Mouse (Mus musculus): Measurements from ENCODE around the gene Anks1. TPM values are rescaled to one million over a fixed set of nuclear protein-coding genes. Genes with fewer than 3 reads are reported as not detected.
"Not testable (repeated sequence)": the region's sequence is repeated elsewhere in the genome, so short reads cannot be mapped to it uniquely, and the experiment has no call there.

The Anks1 gene
- polyA plus RNA-seq, 1 experiment from 2014 or later = 91.5 TPM

DNA sequence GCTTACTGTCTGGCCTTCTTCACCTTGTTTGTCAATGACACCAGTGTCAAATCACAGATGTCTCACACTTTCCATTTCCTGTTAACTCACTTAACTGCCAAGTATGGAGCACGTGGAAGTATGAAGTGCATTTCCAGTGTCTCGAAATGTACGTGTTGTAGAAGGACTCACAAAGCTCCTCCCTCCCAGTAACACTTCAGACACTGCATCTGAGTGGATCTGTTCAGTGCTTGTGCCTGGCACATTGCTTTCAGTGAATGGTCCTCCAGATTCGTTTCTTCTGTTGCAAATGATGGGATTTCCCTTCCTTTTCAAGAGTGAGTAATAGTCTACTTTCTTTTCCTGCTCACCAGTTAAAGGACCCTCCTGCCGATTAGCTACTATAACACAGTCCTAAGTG lies 61.2 kb downstream of the Anks1 start:
- H3K9me3 ChIP-seq (replicated peaks) = no peaks in the 10 kb centered on the region
- 85% methylated on average over 5 of the region's 5 CpGs for WGBS
- H3K27me3 ChIP-seq = no peaks in the 10 kb centered on the region
- H3K36me3 ChIP-seq = peaks cover 6% of the 10 kb centered on the region; the same call in 1 of the 2 replicates
- no peak overlapping the region for H3K4me3 ChIP-seq
- H3K4me2 ChIP-seq (replicated peaks) = no peak overlapping the region
- no peak overlapping the region for H3K9ac ChIP-seq
- ATAC-seq (ENCODE audit: low FRiP score) = no peak
- no peak overlapping the region for H3K27ac ChIP-seq
- peaks cover 11% of the 10 kb centered on the region; the same call in 1 of the 2 replicates for H3K4me1 ChIP-seq

DNA sequence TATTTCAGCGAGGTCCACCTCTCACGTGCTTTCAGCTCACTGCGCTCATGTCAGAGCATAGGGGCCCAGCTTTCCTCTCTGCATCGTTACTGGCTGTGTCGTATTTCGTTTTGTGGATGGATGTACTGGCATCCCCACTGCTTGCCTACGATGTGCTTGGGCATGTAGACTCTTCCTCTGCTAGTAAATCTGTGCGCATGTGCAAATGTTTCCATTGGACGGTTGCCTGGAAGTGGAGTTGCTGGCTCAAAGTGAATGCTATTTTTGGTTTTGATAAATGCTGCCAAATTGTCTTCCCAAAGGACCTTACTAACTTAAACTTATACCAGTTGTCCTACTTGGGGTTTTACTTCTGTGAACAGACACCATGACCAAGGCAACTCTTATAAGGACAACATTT lies 62.4 kb downstream of the Anks1 start:
- no peak overlapping the region for H3K9ac ChIP-seq
- WGBS = 91% methylated on average over 9 of the region's 9 CpGs
- no peak for ATAC-seq (ENCODE audit: low FRiP score)
- H3K4me1 ChIP-seq = 0 out of 2 replicates have a peak, but pooled peaks cover 4% of the 10 kb centered on the region
- H3K36me3 ChIP-seq = peaks cover 17% of the 10 kb centered on the region
- H3K4me2 ChIP-seq (replicated peaks) = no peak overlapping the region
- no peaks in the 10 kb centered on the region for H3K27me3 ChIP-seq
- no peak overlapping the region for H3K4me3 ChIP-seq
- no peaks in the 10 kb centered on the region for H3K9me3 ChIP-seq (replicated peaks)
- no peak overlapping the region for H3K27ac ChIP-seq

DNA sequence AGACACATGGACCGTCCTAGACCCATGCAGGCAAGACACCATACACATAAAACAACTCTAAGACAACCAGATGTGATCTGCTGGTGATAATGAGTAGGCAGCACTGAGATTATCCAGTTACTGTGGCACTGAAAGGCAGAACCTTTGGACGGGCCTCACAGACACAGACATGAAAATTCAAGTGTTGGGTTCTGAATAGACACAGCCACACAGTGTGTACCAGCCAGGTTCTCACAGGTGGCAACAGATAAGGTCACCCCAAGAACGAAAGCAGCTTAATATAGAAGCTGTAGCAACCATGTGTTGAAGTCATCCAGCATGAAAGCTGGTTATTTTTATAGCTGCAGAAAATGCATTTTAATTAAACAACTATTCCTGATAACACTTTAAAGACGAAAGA lies 64.2 kb downstream of the Anks1 start:
- Histone ChIP-seq H3K9ac (no peak overlapping the region), H3K27me3 (no peaks in the 10 kb centered on the region), H3K36me3 (peaks cover 34% of the 10 kb centered on the region), H3K9me3 (replicated peaks) (no peaks in the 10 kb centered on the region), H3K4me2 (replicated peaks) (no peak overlapping the region), H3K4me3 (no peak overlapping the region), H3K4me1 (no peaks in the 10 kb centered on the region), H3K27ac (no peak overlapping the region)
- 90% methylated on average over 4 of the region's 4 CpGs for WGBS
- ATAC-seq (ENCODE audit: low FRiP score) = no peak

DNA sequence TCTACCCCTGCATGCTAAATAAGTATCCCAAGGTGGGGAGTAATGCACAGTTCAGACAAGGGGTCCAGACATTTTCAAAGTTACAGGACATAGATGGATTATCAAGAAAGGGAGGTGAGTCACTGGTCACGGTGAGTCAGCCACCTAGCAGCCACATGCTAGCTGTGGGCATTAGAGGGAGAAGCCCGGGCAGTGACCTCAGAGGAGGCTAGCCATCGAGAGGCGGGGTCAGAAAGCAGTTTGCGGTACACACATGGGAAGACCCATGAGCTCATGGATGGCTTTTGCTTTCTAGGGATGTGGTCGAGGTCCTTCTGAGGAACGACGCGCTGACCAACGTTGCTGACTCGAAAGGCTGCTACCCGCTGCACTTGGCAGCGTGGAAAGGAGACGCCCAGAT lies 67.2 kb downstream of the Anks1 start:
- ATAC-seq (ENCODE audit: low FRiP score) = no peak
- H3K27me3 ChIP-seq = no peaks in the 10 kb centered on the region
- H3K4me2 ChIP-seq (replicated peaks) = no peak overlapping the region
- H3K9me3 ChIP-seq (replicated peaks) = no peaks in the 10 kb centered on the region
- 97% methylated on average over 14 of the region's 14 CpGs for WGBS
- no peak overlapping the region for H3K4me3 ChIP-seq
- H3K27ac ChIP-seq = no peak overlapping the region
- H3K36me3 ChIP-seq = peaks cover 39% of the 10 kb centered on the region
- H3K9ac ChIP-seq = no peak overlapping the region
- H3K4me1 ChIP-seq = no peaks in the 10 kb centered on the region

DNA sequence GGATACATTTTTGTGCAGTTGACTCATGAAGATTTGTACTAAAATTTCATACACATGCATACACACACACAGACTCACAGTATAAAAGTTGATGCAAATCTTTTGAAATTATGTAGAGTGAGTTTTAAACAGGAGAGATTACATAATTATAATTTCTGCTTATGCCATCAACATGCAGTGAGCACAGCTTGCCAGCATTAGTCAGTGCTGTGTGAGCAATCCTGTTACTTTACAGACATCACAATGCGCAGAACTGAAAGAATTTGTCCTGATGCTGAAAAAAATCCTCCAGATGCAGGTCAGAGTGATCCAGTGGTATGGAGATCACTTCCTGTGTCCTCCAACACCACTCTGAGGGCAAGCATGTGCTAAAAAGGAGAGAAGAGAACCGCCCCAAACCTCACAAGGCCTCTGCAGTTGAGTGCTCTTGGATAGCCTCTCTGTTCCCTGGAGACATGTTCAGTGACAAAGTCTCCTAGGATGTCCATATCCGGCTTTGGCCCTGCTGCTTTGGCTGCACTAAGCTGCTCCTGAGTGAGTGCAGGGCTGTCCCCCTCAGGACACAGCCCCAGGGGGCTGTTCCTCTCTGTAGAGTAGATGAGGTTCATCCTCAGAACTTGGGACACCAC lies 68.0 kb downstream of the Anks1 start:
- ATAC-seq (ENCODE audit: low FRiP score) = no peak
- Histone ChIP-seq H3K27ac (no peak overlapping the region), H3K4me3 (no peak overlapping the region), H3K27me3 (no peaks in the 10 kb centered on the region), H3K36me3 (peaks cover 39% of the 10 kb centered on the region), H3K9me3 (replicated peaks) (no peaks in the 10 kb centered on the region), H3K4me2 (replicated peaks) (no peak overlapping the region), H3K9ac (no peak overlapping the region), H3K4me1 (no peaks in the 10 kb centered on the region)
- WGBS = 90% methylated on average over 3 of the region's 3 CpGs

DNA sequence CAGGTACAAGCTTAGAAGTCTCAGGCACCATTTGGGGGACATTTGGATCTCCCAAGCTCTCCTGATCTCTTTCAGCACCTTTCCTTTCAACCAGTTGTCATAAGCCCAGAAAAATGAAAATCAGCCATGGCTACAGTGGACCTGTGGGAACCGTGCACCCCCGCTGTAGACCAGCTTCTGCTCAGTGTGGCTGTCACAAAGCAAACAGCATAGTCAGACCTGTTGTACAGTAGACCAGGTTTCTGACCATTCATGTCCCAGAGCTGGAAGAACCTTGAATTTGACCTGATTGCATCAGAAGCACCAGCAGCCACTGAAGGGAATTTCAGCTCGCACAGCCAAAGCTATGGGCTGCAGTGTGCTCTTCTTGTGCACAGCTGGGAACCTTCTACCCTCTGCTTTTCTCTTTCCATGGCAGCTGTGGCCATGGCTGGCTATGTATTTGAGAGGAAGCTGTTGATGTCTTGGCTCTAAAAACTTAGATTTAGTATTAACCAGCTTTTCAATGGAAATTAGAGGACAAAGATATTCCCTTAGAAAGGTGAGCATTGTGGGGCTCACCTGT lies 71.4 kb downstream of the Anks1 start:
- H3K9me3 ChIP-seq (replicated peaks) = no peaks in the 10 kb centered on the region
- no peak for ATAC-seq (ENCODE audit: low FRiP score)
- 96% methylated on average over 3 of the region's 3 CpGs for WGBS

DNA sequence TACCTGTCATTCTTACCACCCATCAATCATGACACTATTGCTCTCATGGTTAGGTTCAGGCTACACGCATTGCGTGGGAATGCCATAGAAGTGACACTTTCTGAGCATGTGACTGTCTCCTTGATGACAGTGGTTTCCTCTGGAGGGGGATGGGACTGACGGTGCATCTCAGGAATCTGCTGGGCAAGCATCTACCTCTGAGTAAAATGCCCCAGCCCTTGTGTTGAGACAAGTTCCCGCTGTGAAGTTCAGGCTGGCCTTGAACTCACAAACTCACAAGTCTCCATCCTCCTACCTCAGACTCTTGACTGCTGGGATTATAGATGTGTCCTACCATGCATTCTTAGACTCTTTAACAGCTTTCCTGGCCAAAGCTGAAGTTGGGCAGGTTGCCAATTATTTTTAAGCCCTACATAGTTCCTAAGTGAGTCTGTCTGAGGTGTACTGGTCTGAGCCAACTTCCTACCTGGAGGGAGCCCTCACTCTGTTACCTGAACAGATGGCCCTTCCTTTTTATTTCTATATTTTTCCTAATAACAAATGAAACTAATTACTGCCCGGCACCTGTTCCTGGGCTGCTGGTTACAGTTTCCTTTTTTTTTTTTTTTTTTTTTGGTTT lies 72.5 kb downstream of the Anks1 start:
- peaks cover 39% of the 10 kb centered on the region for H3K36me3 ChIP-seq
- WGBS = 90% methylated on average over 5 of the region's 5 CpGs

More for the DNA sequence above, 71.4 kb downstream of the Anks1 start:
- Histone ChIP-seq H3K27ac (no peak overlapping the region), H3K4me1 (no peaks in the 10 kb centered on the region), H3K27me3 (no peaks in the 10 kb centered on the region), H3K4me2 (replicated peaks) (no peak overlapping the region), H3K36me3 (peaks cover 38% of the 10 kb centered on the region), H3K9ac (no peak overlapping the region), H3K4me3 (no peak overlapping the region)

DNA sequence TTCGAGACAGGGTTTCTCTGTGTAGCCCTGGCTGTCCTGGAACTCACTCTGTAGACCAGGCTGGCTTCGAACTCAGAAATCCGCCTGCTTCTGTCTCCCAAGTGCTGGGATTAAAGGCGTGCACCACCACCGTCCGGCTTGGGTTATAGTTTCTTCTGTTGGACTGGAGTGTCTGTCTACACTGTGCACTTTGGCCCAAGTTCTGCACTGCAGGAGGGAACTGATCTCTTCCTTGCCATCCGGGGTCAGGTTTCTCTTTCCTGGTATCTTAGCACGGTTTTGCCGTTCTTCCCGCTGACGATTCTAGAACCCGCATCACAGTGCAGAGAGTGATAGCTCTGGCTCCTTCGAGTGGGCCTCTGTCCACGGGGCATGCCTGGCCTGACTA lies 73.0 kb downstream of the Anks1 start:
- H3K4me1 ChIP-seq; H3K27me3 ChIP-seq; H3K4me2 ChIP-seq (replicated peaks); H3K27ac ChIP-seq; ATAC-seq (ENCODE audit: low FRiP score); H3K9me3 ChIP-seq (replicated peaks); H3K4me3 ChIP-seq; H3K9ac ChIP-seq: not testable (repeated sequence)
- 82% methylated on average over 14 of the region's 14 CpGs for WGBS
- peaks cover 39% of the 10 kb centered on the region for H3K36me3 ChIP-seq

More for the DNA sequence above, 72.5 kb downstream of the Anks1 start:
- Histone ChIP-seq H3K4me3 (no peak overlapping the region), H3K27ac (no peak overlapping the region), H3K27me3 (no peaks in the 10 kb centered on the region), H3K4me2 (replicated peaks) (no peak overlapping the region), H3K4me1 (no peaks in the 10 kb centered on the region), H3K9me3 (replicated peaks) (no peaks in the 10 kb centered on the region), H3K9ac (no peak overlapping the region)
- ATAC-seq (ENCODE audit: low FRiP score) = no peak

DNA sequence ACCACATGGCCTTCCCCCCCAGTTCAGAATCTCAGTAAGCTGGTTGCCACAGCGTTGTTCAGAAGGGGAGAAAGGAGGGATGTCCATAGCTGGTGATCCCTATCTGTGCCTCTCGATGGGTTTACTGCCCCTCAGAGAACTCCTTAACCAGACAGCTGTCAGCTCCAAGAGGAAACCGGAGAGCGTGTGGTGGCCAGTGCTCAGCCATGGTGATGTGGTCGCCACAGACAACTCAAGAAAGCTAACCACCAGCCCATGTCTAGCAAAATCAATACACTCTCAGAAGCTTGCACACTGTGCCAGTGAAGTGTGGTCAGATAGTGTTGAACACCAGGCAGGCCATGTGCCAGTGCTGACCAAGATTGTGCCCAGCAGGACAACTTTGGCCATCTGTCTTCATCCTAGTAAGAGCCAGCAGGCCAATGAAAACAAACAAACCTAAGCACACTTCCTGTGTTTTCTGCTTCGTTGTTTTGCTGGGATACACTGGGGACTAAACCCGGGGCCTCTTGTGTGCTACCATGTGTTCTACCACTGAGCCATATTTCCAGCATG lies 73.7 kb downstream of the Anks1 start:
- Histone ChIP-seq H3K36me3 (peaks cover 39% of the 10 kb centered on the region), H3K9ac (no peak overlapping the region), H3K4me1 (no peaks in the 10 kb centered on the region), H3K9me3 (replicated peaks) (no peaks in the 10 kb centered on the region), H3K27me3 (no peaks in the 10 kb centered on the region), H3K4me2 (replicated peaks) (no peak overlapping the region), H3K4me3 (no peak overlapping the region), H3K27ac (no peak overlapping the region)
- WGBS = 80% methylated on average over 7 of the region's 7 CpGs
- no peak for ATAC-seq (ENCODE audit: low FRiP score)

DNA sequence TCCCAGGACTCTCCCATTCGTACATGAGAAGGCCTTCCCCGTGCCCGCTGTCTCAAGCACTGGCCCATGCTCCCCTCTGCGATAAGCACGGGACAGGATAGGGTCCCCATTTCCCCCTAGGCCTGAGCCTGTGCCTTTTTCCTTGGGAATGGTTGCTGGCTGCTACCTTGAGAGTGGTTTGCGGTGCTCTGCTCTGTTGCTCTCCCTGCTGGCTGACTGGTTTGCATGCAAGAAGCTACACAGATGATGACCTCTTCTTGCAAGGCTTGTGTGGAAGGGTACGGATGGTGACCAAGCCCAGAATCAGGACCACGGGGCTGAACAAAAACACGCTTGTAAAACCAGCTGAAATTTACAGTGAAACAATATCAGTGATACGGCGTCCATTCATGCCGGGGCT lies 75.3 kb downstream of the Anks1 start:
- WGBS = 94% methylated on average over 12 of the region's 12 CpGs
- peaks cover 44% of the 10 kb centered on the region for H3K36me3 ChIP-seq
- no peaks in the 10 kb centered on the region for H3K4me1 ChIP-seq

DNA sequence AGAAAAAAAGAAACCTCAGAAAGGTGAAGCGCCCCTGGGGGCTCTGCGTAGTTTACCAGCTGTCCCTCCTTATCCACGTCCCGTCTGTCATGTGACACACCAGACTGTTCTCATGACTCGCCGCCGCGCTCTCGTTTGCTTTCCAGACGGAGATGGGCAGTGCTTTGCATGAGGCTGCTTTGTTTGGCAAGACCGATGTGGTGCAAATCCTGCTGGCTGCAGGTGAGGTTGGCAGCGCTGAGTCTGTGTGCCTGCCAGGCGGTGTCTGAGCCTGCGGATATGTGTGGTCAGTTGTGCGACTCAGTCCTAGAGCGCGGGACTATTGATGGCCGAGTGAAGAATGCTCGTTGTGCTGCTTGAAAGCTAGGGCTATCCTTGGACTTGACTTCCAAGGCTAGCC lies 77.0 kb downstream of the Anks1 start:
- Histone ChIP-seq H3K4me1 (peaks cover 3% of the 10 kb centered on the region; the same call in 1 of the 2 replicates), H3K9ac (no peak overlapping the region), H3K4me2 (replicated peaks) (no peak overlapping the region), H3K27me3 (no peaks in the 10 kb centered on the region), H3K27ac (no peak overlapping the region), H3K36me3 (peaks cover 48% of the 10 kb centered on the region), H3K4me3 (no peak overlapping the region), H3K9me3 (replicated peaks) (no peaks in the 10 kb centered on the region)
- 97% methylated on average over 19 of the region's 19 CpGs for WGBS
- ATAC-seq (ENCODE audit: low FRiP score) = no peak

More for the DNA sequence above, 75.3 kb downstream of the Anks1 start:
- no peak overlapping the region for H3K4me2 ChIP-seq (replicated peaks)
- no peak overlapping the region for H3K4me3 ChIP-seq
- ATAC-seq (ENCODE audit: low FRiP score) = no peak
- H3K27ac ChIP-seq = no peak overlapping the region
- H3K9me3 ChIP-seq (replicated peaks) = no peaks in the 10 kb centered on the region
- no peak overlapping the region for H3K9ac ChIP-seq
- H3K27me3 ChIP-seq = no peaks in the 10 kb centered on the region

DNA sequence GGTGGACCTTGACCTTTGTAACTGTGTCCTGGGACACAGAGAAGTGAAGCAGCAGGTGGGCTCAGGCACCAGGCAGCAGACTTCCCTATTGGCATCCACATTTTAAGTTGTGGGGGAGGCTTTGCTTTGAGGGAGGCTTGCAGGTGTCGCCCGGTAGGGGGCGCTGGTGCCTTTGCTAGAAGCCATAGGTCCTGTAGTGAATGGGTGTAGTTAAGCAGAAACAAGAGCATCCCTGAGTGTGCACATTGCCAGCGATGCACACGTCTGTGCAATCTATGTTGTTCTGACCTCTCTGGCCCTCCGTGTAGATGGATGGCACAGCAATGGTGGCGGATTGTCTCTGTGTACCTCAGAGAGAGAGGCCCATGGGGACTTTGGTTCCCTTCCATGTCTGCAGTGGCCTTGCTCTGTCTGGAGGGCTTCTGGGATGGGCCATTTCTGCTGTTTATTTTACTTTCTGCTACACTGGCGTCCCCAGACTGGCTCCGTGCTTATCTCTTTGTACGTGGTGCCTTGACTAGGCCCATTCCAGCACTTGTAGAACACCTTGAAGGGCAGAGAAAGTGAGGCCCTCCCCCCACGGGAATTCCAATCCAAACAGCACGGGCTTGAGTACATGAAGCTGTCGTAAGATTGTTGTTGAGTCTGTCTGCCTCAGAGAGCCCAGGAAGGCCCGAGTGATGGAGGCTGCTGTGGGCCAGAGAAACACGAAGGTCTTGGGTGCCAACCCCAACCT lies 80.9 kb downstream of the Anks1 start:
- Histone ChIP-seq H3K9ac (no peak overlapping the region), H3K9me3 (replicated peaks) (no peaks in the 10 kb centered on the region), H3K36me3 (peaks cover 58% of the 10 kb centered on the region), H3K4me1 (peaks cover 3% of the 10 kb centered on the region; the same call in 1 of the 2 replicates), H3K27me3 (no peaks in the 10 kb centered on the region), H3K4me2 (replicated peaks) (no peak overlapping the region), H3K27ac (no peak overlapping the region), H3K4me3 (no peak overlapping the region)
- peak; percentile 50; the same call in 1 of the 2 replicates for ATAC-seq (ENCODE audit: low FRiP score)
- WGBS = 50% methylated on average over 15 of the region's 15 CpGs

Measured in hindbrain, embryonic 12.5 days (tissue).